In the genomic region with DNA sequence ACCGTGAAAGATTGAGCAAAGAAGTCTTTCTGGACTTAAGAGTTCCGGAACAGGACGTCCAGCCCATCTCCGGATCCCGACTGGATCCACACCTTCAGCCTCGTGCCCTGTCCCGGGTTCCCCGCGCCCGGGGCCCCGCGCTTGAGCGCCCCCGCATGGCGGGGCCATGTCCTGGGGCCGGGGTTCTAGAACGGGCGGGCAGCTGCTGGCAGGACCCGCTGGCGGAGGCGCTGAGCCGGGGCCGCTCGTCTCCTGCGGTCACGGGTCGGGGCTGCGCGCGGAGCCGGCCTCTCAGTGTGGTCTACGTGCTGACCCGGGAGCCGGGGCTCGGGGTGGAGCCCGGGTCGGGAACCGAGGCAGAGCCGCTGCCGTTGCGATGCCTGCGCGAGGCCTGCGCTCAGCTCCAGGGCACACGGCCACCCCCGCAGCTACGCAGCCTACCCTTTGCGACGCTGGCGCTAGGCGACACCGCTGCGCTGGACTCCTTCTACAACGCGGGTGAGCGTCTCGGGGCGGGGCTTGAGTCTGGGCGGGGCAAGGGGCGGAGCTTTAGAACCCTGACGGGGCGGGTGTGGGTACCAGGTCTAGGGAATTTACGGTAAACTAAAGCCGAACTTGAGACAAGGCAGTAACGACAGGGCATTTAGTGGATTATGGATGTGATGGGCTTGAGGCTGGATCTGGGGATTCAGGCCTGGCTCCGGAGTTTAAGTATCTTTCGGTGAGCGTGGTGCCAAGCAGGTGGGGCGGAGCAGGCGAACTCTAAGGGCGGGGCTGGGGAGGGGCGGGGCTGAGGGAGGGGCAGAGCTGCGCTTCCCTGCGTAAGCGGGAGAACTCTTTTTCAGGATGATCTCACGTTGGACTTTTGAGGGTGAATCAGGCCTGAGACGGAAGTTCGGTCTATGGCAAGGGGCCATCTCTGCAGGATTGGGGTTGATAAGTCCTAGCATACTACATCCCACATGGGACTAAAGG, we compare ENCODE assay signal across 8 mouse cellular contexts. TPM values are rescaled to one million over a fixed set of nuclear protein-coding genes. Genes with fewer than 3 reads are reported as not detected.
DNase-seq lines count a peak whose midpoint lies in the region; ATAC-seq lines count a peak whose summit lies in the region.

No protein-coding gene starts in this region.

- no peaks in the 10 kb centered on the region for H3K9me3 ChIP-seq in hindbrain, embryonic 13.5 days

- peaks cover 20% of the 10 kb centered on the region for H3K4me1 ChIP-seq in hindbrain, embryonic 13.5 days (replicated peaks)

- no peaks in the 10 kb centered on the region for H3K36me3 ChIP-seq in hindbrain, embryonic 13.5 days

- peak; percentile 91 for ATAC-seq in hindbrain, embryonic 13.5 days (ENCODE audit: low FRiP score)

- H3K9ac ChIP-seq in hindbrain, embryonic 13.5 days: peak overlapping the region; percentile 72

- H3K4me2 ChIP-seq in hindbrain, embryonic 13.5 days: peak overlapping the region; percentile 68

- peak; percentile 89 for DNase-seq in R1 (ENCODE audit: low read depth, low spot score)
- peak; percentile 88 to 91 for DNase-seq in cerebellum, postnatal 14 days
- DNase-seq in frontal cortex, postnatal 14 days (ENCODE audit: low spot score in 2 of 2): peak; percentile 64 to 82
- peak; percentile 76 to 81 for DNase-seq in layer of hippocampus, postnatal 25 days (ENCODE audit: extremely low spot score in 1 of 2, low spot score in 1 of 2)
- DNase-seq in lung, postnatal 14 days: peak; percentile 94
- DNase-seq in ovary, postnatal 36 days (ENCODE audit: low spot score): peak; percentile 91
- DNase-seq in thymus, postnatal 14 days: peak; percentile 93

- H3K4me3 ChIP-seq in hindbrain, embryonic 13.5 days: peak overlapping the region; percentile 49

- under 1% methylated on average over 78 of the region's 78 CpGs for WGBS in hindbrain, embryonic 13.5 days

- H3K27ac ChIP-seq in hindbrain, embryonic 13.5 days: no peak overlapping the region

- H3K27me3 ChIP-seq in hindbrain, embryonic 13.5 days: peaks cover 78% of the 10 kb centered on the region

RNA-seq across cellular contexts. Expression of a gene that starts 0.6 kb away (rescaled TPM):
- 1.9 and 2.0 TPM in 2 replicates for polyA plus RNA-seq in hindbrain, embryonic 13.5 days (2015; fragmentation: Nextera tagmentation; extraction: Ambion mirVana)
- 1 to 10 TPM; 3.0 to 6.0 TPM for total RNA-seq in layer of hippocampus, postnatal 25 days (2021)

RNA-seq across cellular contexts. Expression of a gene that starts 21.7 kb away (rescaled TPM):
- 0.41 and 0.69 TPM in 2 replicates for polyA plus RNA-seq in hindbrain, embryonic 13.5 days (2015; fragmentation: Nextera tagmentation; extraction: Ambion mirVana)
- under 1 TPM; 0.37 to 0.54 TPM for total RNA-seq in layer of hippocampus, postnatal 25 days (2021)

RNA-seq across cellular contexts. Expression of a gene that starts 28.9 kb away (rescaled TPM):
- polyA plus RNA-seq in hindbrain, embryonic 13.5 days (2015; fragmentation: Nextera tagmentation; extraction: Ambion mirVana): 0.52 and 1.4 TPM in 2 replicates
- 1 to 10 TPM; 5.3 to 8.2 TPM for total RNA-seq in layer of hippocampus, postnatal 25 days (2021)

RNA-seq across cellular contexts. Expression of a gene that starts 29.3 kb away (rescaled TPM):
- polyA plus RNA-seq in hindbrain, embryonic 13.5 days (2015; fragmentation: Nextera tagmentation; extraction: Ambion mirVana): 0.78 and 2.5 TPM in 2 replicates
- 1 to 10 TPM; 2.8 to 5.6 TPM for total RNA-seq in layer of hippocampus, postnatal 25 days (2021)

RNA-seq across cellular contexts. Expression of a gene that starts 36.4 kb away (rescaled TPM):
- polyA plus RNA-seq in hindbrain, embryonic 13.5 days (2015; fragmentation: Nextera tagmentation; extraction: Ambion mirVana): 101 and 102 TPM in 2 replicates
- total RNA-seq in layer of hippocampus, postnatal 25 days (2021): 10 to 100 TPM; 85.7 to 92.6 TPM
